Mouse (Mus musculus): Measurements from ENCODE around the gene Gm8439.
"Not testable (repeated sequence)": the region's sequence is repeated elsewhere in the genome, so short reads cannot be mapped to it uniquely, and the experiment has no call there.

GRCm38 (mm10) chr4:120596210-120596609 is 7.7 kb downstream of the Gm8439 start:
- TF ChIP-seq CTCF (IDR thresholded peaks at IDR 0.05; ENCODE audit: insufficient read depth, low read length); POLR2A (IDR thresholded peaks at IDR 0.05; ENCODE audit: borderline replicate concordance, extremely low read depth, low read depth, low read length): not testable (repeated sequence)
